Mouse (Mus musculus) spleen, adult 2 months (tissue): ENCODE data around the gene Pfkfb4.

Experiments
- CTCF ChIP-seq: fragments of 200-500 bp; IDR thresholded peaks from 2 replicates; pipeline ENCODE4 v1.5.1; 2011; ENCODE audit warnings: mild to moderate bottlenecking, inconsistent platforms; ENCODE audit not compliant: insufficient read depth, insufficient read length, insufficient replicate concordance; ENCODE audit errors: extremely low read depth
- POLR2A ChIP-seq: fragments of 200-500 bp; IDR thresholded peaks from 2 replicates; pipeline ENCODE4 v1.6.1; 2011; ENCODE audit warnings: low read depth, low read length, inconsistent platforms

DNA sequence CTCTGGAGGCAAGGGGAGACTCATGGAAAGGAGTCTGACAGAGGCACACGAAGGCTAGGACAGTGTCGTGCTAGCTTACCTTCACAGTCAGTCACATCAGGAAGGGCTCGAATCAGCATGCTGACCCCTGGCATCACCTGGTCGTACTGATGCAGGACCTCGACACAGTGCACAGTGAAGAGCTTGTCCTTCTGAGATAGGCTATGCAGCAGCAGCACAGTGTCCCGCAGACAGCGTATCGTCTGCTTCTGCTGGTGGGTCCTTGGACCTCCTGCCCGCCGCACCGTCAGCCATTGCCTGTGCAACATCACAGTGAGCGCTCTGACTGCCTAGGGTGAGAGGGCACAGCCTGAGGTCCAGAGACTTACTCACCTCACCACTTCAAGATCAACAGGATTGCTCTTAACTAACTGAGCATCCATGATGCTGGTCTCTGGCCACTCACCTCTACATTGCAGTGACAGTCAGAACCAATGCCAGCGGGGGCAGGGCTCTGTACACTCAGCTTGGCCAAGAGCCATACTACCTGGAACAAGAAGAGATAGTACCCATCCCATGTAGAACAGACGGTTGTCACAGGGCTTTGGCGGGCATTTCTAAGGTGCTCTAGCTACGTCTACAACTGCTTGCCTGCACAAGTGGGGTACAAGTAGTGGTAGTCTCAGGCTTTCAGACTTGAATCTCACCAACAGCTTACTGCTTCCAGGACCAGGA is 68.8 kb downstream of the Pfkfb4 start:
- TF ChIP-seq CTCF (no peak), POLR2A (no peak)
